Mouse (Mus musculus) MEL (cell line): Measurements from ENCODE around the gene Zcchc14.

Experiments
- CTCF ChIP-seq, 3 experiments: IDR thresholded peaks in 2 of 3; conservative IDR thresholded peaks in 1 of 3; 2 replicates each; pipeline ENCODE4 v1.5.1; 2011 to 2012; ENCODE audit warnings: low read length in 3 of 3, low read depth in 2 of 3, mild to moderate bottlenecking in 2 of 3, improper control_type of control experiment in 1 of 3, inconsistent platforms in 1 of 3, mixed read lengths in 1 of 3, moderate library complexity in 1 of 3; ENCODE audit not compliant: control insufficient read depth in 1 of 3, insufficient read depth in 1 of 3, poor library complexity in 1 of 3, severe bottlenecking in 1 of 3
- MAX ChIP-seq: IDR thresholded peaks from 2 replicates; pipeline ENCODE4 v1.6.1; 2011; ENCODE audit warnings: low read length, improper control_type of control experiment
- MEF2A ChIP-seq: IDR thresholded peaks from 2 replicates; pipeline ENCODE4 v1.6.1; 2014; ENCODE audit warnings: low read depth, mild to moderate bottlenecking, inconsistent platforms, low read length, improper control_type of control experiment; ENCODE audit not compliant: poor library complexity, insufficient replicate concordance, severe bottlenecking; ENCODE audit errors: extremely low read depth
- NELFE ChIP-seq: IDR thresholded peaks from 2 replicates; pipeline ENCODE4 v1.6.1; 2011; ENCODE audit warnings: low read depth, low read length, improper control_type of control experiment
- POLR2A ChIP-seq, 2 experiments: IDR thresholded peaks; 2 replicates each; pipeline ENCODE4 v1.6.1; 2011 to 2012; ENCODE audit warnings: low read length in 2 of 2, mild to moderate bottlenecking in 2 of 2, control low read depth in 1 of 2, improper control_type of control experiment in 1 of 2, low read depth in 1 of 2, moderate library complexity in 1 of 2; ENCODE audit not compliant: control insufficient read depth in 1 of 2, insufficient read depth in 1 of 2, poor library complexity in 1 of 2
- POLR2AphosphoS5 ChIP-seq: IDR thresholded peaks from 2 replicates; pipeline ENCODE4 v1.6.1; 2012; ENCODE audit warnings: low read depth, borderline replicate concordance, mild to moderate bottlenecking, inconsistent platforms, low read length, moderate library complexity, mixed read lengths
- USF1 ChIP-seq: IDR thresholded peaks from 2 replicates; pipeline ENCODE4 v1.6.1; 2014; ENCODE audit warnings: low read depth, mild to moderate bottlenecking, inconsistent platforms, low read length, improper control_type of control experiment, moderate library complexity

DNA sequence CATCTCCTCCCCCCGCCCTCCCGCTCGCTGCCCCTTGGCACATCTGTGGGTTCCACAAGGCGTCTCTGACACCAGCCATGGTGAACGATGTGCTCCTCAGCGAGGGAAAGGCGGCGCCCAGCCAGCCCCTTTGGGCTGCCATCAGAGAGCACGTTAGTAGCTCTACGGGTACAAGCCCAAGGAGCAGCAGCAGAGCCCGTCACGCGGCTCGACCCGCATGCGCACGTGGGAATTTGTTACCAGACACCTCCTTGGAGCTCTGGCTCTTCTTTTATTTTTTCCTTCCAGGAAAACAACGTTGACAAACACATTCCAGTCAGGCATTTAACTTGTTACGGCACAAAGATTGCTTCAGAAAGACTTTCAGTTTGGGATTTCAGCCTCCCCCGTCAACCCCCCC is 23.0 kb upstream of the Zcchc14 start:
- no peak for TF ChIP-seq MAX
- no peak for TF ChIP-seq POLR2AphosphoS5
- TF ChIP-seq NELFE = no peak
- TF ChIP-seq CTCF (IDR thresholded peaks at IDR 0.05 in 2 of 3, conservative IDR thresholded peaks at IDR 0.05 in 1 of 3; ENCODE audit: control insufficient read depth in 1 of 3, insufficient read depth in 1 of 3, low read depth in 2 of 3, low read length in 3 of 3, poor library complexity in 1 of 3, severe bottlenecking in 1 of 3) = no peak
- TF ChIP-seq USF1 = no peak
- TF ChIP-seq POLR2A (IDR thresholded peaks at IDR 0.05; ENCODE audit: control insufficient read depth in 1 of 2, insufficient read depth in 1 of 2, low read depth in 1 of 2, low read length in 2 of 2, poor library complexity in 1 of 2) = no peak
- no peak for TF ChIP-seq MEF2A
